Mouse (Mus musculus) myocyte (in vitro differentiated cells): Measurements from ENCODE around the gene Ptprs. TPM values are rescaled to one million over a fixed set of nuclear protein-coding genes. Genes with fewer than 3 reads are reported as not detected.
A peak's percentile ranks its signal among the peaks of the same experiment; 100 is the strongest.
"Not testable (repeated sequence)": the region's sequence is repeated elsewhere in the genome, so short reads cannot be mapped to it uniquely, and the experiment has no call there.

ENCODE experiments used
- H3K27me3 ChIP-seq: one replicate; pipeline ENCODE4 v1.6.1; 2011; ENCODE audit not compliant: control insufficient read depth, insufficient read depth, insufficient read length
- H3K36me3 ChIP-seq: one replicate; pipeline ENCODE4 v1.6.1; 2011; ENCODE audit not compliant: control insufficient read depth, insufficient read depth
- H3K4me2 ChIP-seq: one replicate; pipeline ENCODE4 v1.6.1; 2011; ENCODE audit warnings: low read depth, control low read depth
- H3K4me3 ChIP-seq: one replicate; pipeline ENCODE4 v1.5.1; 2011; ENCODE audit warnings: mild to moderate bottlenecking, control low read depth, moderate library complexity
- H3K79me2 ChIP-seq: one replicate; pipeline ENCODE4 v1.6.1; 2011; ENCODE audit not compliant: control insufficient read depth, insufficient read depth
- H3ac ChIP-seq: one replicate; pipeline ENCODE4 v1.6.1; 2011; ENCODE audit not compliant: control insufficient read depth, insufficient read length
- CEBPB ChIP-seq: IDR thresholded peaks from 2 replicates; pipeline ENCODE4 v1.6.1; 2011; ENCODE audit warnings: mild to moderate bottlenecking, moderate library complexity; ENCODE audit not compliant: poor library complexity, insufficient read depth, severe bottlenecking
- E2F4 ChIP-seq: IDR thresholded peaks from one replicate; pipeline ENCODE4 v1.6.1; 2011; ENCODE audit warnings: mild to moderate bottlenecking, control low read depth, moderate library complexity; ENCODE audit not compliant: insufficient read depth
- MAX ChIP-seq: IDR thresholded peaks from one replicate; pipeline ENCODE4 v1.6.1; 2011; ENCODE audit warnings: low read depth, mild to moderate bottlenecking, control low read depth
- MYOD1 ChIP-seq, 3 experiments: IDR thresholded peaks; one replicate each; pipeline ENCODE4 v1.6.1; 2011; ENCODE audit warnings: control low read depth in 2 of 3, low read depth in 2 of 3, mild to moderate bottlenecking in 2 of 3, moderate library complexity in 1 of 3; ENCODE audit not compliant: insufficient read length in 2 of 3, control insufficient read depth in 1 of 3
- MYOG ChIP-seq, 3 experiments: IDR thresholded peaks; one replicate each; pipeline ENCODE4 v1.6.1; 2011; ENCODE audit warnings: control low read depth in 2 of 3, low read depth in 2 of 3, mild to moderate bottlenecking in 2 of 3; ENCODE audit not compliant: insufficient read length in 2 of 3, control insufficient read depth in 1 of 3, insufficient read depth in 1 of 3
- POLR2A ChIP-seq: IDR thresholded peaks from one replicate; pipeline ENCODE4 v1.6.1; 2011; ENCODE audit warnings: low read depth, mild to moderate bottlenecking, control low read depth, moderate library complexity; ENCODE audit not compliant: insufficient read length
- POLR2AphosphoS2 ChIP-seq: IDR thresholded peaks from one replicate; pipeline ENCODE4 v1.6.1; 2011; ENCODE audit warnings: low read depth, control low read depth; ENCODE audit not compliant: insufficient read length
- REST ChIP-seq: IDR thresholded peaks from one replicate; pipeline ENCODE4 v1.6.1; 2011; ENCODE audit warnings: mild to moderate bottlenecking, control low read depth, moderate library complexity; ENCODE audit not compliant: insufficient read depth, insufficient read length
- SRF ChIP-seq: IDR thresholded peaks from one replicate; pipeline ENCODE4 v1.6.1; 2011; ENCODE audit warnings: low read depth; ENCODE audit not compliant: control insufficient read depth, insufficient read length
- TCF12 ChIP-seq: IDR thresholded peaks from one replicate; pipeline ENCODE4 v1.6.1; 2011; ENCODE audit warnings: mild to moderate bottlenecking, control low read depth; ENCODE audit not compliant: poor library complexity, insufficient read depth, severe bottlenecking
- TCF3 ChIP-seq: IDR thresholded peaks from one replicate; pipeline ENCODE4 v1.6.1; 2011; ENCODE audit warnings: low read depth, control low read depth; ENCODE audit not compliant: insufficient read length
- USF1 ChIP-seq: IDR thresholded peaks from one replicate; pipeline ENCODE4 v1.6.1; 2011; ENCODE audit warnings: low read depth, mild to moderate bottlenecking, control low read depth, moderate library complexity
- polyA plus RNA-seq: library from polyadenylated mRNA; unstranded; fragments of >200 nt; fragmentation: generic; extraction: Trizol; gene quantifications from one replicate; pipeline ENCODE4 v1.2.1, GENCODE M21; 2012; ENCODE audit warnings: missing spikeins

Gene Ptprs
- polyA plus RNA-seq, 1 experiment, result 116 TPM

- no peak overlapping the region for H3K4me3 ChIP-seq
- no peaks in the 10 kb centered on the region for H3K79me2 ChIP-seq
- no peak overlapping the region for H3ac ChIP-seq
- TF ChIP-seq CEBPB (no peak), E2F4 (no peak), MAX (no peak), TCF12 (no peak)
- H3K27me3 ChIP-seq, result peaks cover 4% of the 10 kb centered on the region
- no peaks in the 10 kb centered on the region for H3K36me3 ChIP-seq
- H3K4me2 ChIP-seq, result no peak overlapping the region
Measured at GRCm38 (mm10) chr17:56509021-56509640, 32.8 kb upstream of the Ptprs start.

- peak overlapping the region; percentile 96 for H3K4me2 ChIP-seq
- TF ChIP-seq E2F4 (no peak), SRF (peak; percentile 36), POLR2A (peak; percentile 80), MYOD1 (IDR thresholded peaks at IDR 0.05; ENCODE audit: control insufficient read depth in 1 of 3, insufficient read length in 2 of 3, low read depth in 2 of 3) (peak in 2 of 3 experiments; percentile 78 to 82), MYOG (IDR thresholded peaks at IDR 0.05; ENCODE audit: control insufficient read depth in 1 of 3, insufficient read depth in 1 of 3, insufficient read length in 2 of 3, low read depth in 2 of 3) (peak in 2 of 3 experiments; percentile 52 to 79), USF1 (no peak), POLR2AphosphoS2 (peak; percentile 75)
- peak overlapping the region; percentile 49 for H3K4me3 ChIP-seq
- peak overlapping the region; percentile 70 for H3ac ChIP-seq
- H3K27me3 ChIP-seq, result peaks cover 4% of the 10 kb centered on the region
- no peaks in the 10 kb centered on the region for H3K36me3 ChIP-seq
- H3K79me2 ChIP-seq, result no peaks in the 10 kb centered on the region
Measured at GRCm38 (mm10) chr17:56507161-56508068, 31.1 kb upstream of the Ptprs start.

- TF ChIP-seq MYOD1 (IDR thresholded peaks at IDR 0.05; ENCODE audit: control insufficient read depth in 1 of 3, insufficient read length in 2 of 3, low read depth in 2 of 3), result no peak
- TF ChIP-seq SRF, result no peak
- no peak for TF ChIP-seq POLR2AphosphoS2
- no peak for TF ChIP-seq MAX
- no peak for TF ChIP-seq MYOG (IDR thresholded peaks at IDR 0.05; ENCODE audit: control insufficient read depth in 1 of 3, insufficient read depth in 1 of 3, insufficient read length in 2 of 3, low read depth in 2 of 3)
- no peak for TF ChIP-seq USF1
- TF ChIP-seq REST, result no peak
- TF ChIP-seq TCF3, result no peak
- TF ChIP-seq TCF12, result no peak
- no peak for TF ChIP-seq E2F4
- no peak for TF ChIP-seq CEBPB
- H3K36me3 ChIP-seq, result no peaks in the 10 kb centered on the region
- peak overlapping the region; percentile 96 for H3K4me2 ChIP-seq
- peak overlapping the region; percentile 49 for H3K4me3 ChIP-seq
- no peaks in the 10 kb centered on the region for H3K79me2 ChIP-seq
- peaks cover 2% of the 10 kb centered on the region for H3K27me3 ChIP-seq
- H3ac ChIP-seq, result peak overlapping the region; percentile 70
Measured at GRCm38 (mm10) chr17:56506417-56507065, 30.3 kb upstream of the Ptprs start.

GRCm38 (mm10) chr17:56505401-56505800 lies 29.1 kb upstream of the Ptprs start:
- no peaks in the 10 kb centered on the region for H3K79me2 ChIP-seq
- no peaks in the 10 kb centered on the region for H3K36me3 ChIP-seq
- no peak overlapping the region for H3K4me3 ChIP-seq
- H3K27me3 ChIP-seq, result no peaks in the 10 kb centered on the region
- TF ChIP-seq USF1, result no peak
- TF ChIP-seq MAX, result no peak
- TF ChIP-seq CEBPB, result no peak
- no peak for TF ChIP-seq E2F4
- TF ChIP-seq REST, result no peak
- TF ChIP-seq SRF, result no peak
- TF ChIP-seq MYOD1 (IDR thresholded peaks at IDR 0.05; ENCODE audit: control insufficient read depth in 1 of 3, insufficient read length in 2 of 3, low read depth in 2 of 3), result no peak
- no peak for TF ChIP-seq POLR2A
- no peak overlapping the region for H3ac ChIP-seq
- no peak overlapping the region for H3K4me2 ChIP-seq

DNA sequence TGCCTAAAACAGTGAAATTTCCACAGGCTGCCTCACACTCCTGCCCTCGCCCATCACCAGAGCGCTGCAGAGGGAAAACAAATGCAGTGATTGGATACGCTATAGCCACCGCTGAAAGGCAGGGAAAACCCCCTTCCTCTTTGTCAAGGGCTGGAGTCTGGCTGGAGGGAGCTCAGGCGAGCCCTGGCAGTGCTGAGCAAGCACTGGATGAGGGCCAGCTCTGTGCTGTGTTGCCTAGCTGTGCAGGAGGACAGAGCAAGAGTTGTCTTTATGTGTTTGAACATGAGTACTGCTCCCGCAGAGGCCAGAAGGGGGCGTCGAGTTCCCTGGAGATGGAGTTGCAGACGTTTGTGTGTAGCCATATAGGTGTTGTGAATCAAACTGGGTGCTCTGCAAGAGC lies 26.2 kb upstream of the Ptprs start:
- no peak for TF ChIP-seq SRF
- no peak for TF ChIP-seq MYOG (IDR thresholded peaks at IDR 0.05; ENCODE audit: control insufficient read depth in 1 of 3, insufficient read depth in 1 of 3, insufficient read length in 2 of 3, low read depth in 2 of 3)
- TF ChIP-seq POLR2A, result no peak
- TF ChIP-seq TCF3, result no peak
- no peak for TF ChIP-seq TCF12
- TF ChIP-seq E2F4, result no peak
- TF ChIP-seq POLR2AphosphoS2, result no peak
- TF ChIP-seq REST, result no peak
- no peak for TF ChIP-seq MYOD1 (IDR thresholded peaks at IDR 0.05; ENCODE audit: control insufficient read depth in 1 of 3, insufficient read length in 2 of 3, low read depth in 2 of 3)
- TF ChIP-seq CEBPB, result no peak
- no peak for TF ChIP-seq MAX
- no peak for TF ChIP-seq USF1
- Histone ChIP-seq H3K4me2 (no peak overlapping the region), H3K79me2 (no peaks in the 10 kb centered on the region), H3K4me3 (no peak overlapping the region), H3K36me3 (no peaks in the 10 kb centered on the region), H3ac (no peak overlapping the region), H3K27me3 (no peaks in the 10 kb centered on the region)

DNA sequence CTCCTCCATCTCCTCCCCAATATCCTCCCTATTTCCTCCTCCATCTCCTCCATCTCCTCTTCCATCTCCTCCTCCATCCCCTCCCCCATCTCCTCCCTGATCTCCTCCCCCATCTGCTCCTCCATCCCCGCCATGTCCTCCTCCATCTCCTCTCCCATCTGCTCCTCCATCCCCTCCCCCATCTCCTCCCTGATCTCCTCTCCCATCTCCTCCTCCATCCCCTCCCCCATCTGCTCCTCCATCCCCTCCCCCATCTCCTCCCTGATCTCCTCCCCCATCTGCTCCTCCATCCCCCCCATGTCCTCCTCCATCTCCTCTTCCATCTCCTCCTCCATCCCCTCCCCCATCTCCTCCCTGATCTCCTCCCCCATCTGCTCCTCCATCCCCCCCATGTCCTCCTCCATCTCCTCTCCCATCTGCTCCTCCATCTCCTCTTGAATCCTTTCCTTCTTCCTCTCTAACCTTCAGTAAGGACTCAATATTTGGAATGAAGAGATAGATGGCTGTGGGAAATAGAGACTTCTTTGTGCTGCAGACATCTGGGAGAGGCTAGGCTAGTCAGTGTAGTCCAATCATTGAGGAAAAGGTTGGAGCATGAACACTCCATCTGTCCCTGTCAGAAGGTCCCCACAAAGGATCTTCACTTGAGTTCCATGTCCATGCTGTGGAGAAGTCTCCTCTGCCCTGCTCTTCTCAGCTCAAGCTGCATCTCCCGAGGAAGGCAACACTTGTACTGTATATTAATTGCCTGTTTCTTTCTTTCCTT lies 25.5 kb upstream of the Ptprs start:
- not testable (repeated sequence) for H3ac ChIP-seq, H3K27me3 ChIP-seq, H3K79me2 ChIP-seq, H3K36me3 ChIP-seq, H3K4me2 ChIP-seq, H3K4me3 ChIP-seq
